Mouse (Mus musculus): ENCODE measurements around the gene Ep400.

DNA sequence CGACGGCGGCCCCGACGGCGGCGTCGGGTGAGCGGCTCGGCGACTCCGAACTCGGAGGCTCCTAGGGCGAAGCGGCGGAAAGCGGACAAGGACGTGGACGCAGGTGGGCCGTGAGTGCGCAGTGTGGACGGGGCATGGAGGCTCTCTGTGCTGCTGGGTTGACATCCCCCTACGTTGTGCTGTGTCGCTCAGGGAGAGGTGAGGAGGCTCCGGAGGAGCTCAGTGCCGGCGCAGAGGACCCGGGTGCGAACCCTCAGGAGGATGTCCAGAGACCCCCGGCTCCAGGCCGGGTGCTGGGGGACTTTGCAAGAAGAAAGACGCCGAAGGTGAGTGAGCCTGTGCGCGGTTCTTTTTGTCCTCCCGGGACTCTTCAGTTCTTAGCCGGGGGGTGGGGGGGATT, 116.8 kb downstream of the Ep400 start:
- no peak for TF ChIP-seq EP300 (optimal IDR thresholded peaks at IDR 0.05)
- no peak for TF ChIP-seq CTCF (IDR thresholded peaks at IDR 0.05; ENCODE audit: low read depth)
